Mouse (Mus musculus) stomach, adult 2 months (tissue): ENCODE data around the gene Cntn3. TPM values are rescaled to one million over a fixed set of nuclear protein-coding genes. Genes with fewer than 3 reads are reported as not detected.

Source experiments
- polyA plus RNA-seq: library from polyadenylated mRNA; depleted of rRNA; stranded (reverse); fragments of >200 nt; gene quantifications from 2 replicates; pipeline ENCODE4 v1.2.3, GENCODE M21; 2012; rRNA removed

The Cntn3 gene
- not detected in 2 replicates for polyA plus RNA-seq

GRCm38 (mm10) chr6:102573001-102573400 is at the start of gene Cntn3:
Cntn3 (minus strand) TSS chr6:102573101.

